Mouse (Mus musculus): ENCODE measurements around the gene Mcrip2.
"Not testable (repeated sequence)": the region's sequence is repeated elsewhere in the genome, so short reads cannot be mapped to it uniquely, and the experiment has no call there.

Mcrip2 gene

DNA sequence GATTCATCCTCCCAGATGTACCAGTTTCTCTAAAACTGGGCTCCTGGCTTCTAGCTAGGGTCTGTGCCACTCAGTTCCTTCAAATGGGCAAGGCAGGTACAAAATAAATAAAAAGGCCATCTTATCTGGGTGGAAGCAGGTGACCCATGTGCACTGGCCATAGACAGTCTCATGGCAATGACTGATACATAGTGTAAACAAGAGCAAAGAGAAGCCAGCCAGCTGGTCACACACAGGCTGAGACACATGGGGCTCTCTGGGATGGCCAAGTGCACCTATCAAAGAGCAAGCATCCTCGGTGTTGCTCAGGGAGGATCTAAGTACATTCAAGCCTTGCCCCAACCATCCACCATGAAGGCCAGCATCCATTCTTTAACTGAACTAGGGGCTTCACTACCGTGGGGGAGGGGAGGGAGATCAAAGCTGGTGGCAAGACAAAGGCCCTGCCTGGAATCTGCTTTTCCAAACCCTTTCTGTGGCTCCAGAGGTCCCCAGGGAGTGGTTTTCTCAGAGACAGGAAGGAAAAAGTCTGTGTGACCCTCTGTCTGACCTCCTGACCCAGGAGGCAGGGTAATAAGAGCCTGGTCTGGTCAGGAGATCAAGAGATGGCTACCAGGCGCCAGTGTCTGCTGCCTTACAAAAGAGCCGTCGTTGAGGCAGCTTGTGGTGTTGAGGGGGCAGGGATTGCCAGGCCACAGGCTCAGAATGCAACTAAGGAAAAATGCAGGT, 12.5 kb upstream of the Mcrip2 start:
- no peak for DNase-seq (ENCODE audit: extremely low read depth, low read depth)

DNA sequence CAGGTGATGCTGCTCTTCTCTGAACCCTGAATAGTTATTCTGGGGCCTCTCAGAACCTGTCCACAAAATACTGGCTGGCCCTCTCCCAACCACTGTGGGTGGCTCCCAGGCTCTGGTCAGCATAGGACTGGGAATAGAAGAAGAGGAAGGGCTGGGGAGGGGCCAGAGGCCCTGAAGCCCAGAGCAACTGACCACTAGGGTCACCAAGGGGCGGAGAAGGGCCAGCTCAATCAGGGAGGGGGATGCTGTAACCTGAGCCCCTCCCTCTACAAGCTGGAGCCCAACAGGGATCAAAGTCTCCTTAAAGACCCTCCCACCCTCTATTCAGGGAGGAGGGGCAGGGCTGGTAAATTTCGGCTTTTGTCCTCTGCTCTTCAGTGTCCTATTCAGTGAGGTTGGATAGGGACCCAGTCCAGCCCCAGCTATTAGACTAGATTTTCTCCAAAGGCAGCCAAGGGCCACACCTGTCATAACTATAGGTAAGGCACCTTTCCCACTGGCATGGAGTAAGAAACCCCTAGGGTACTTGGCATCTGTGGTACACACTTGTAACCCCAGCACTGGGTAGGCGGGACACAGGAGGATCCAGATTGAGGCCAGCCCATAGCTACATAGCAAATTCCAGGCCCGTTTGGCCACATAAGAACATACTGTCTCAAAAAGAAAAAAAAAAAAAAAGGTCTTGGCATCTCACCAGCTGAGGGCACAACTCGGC, 11.8 kb upstream of the Mcrip2 start, which contains the start of gene Wfikkn1:
Gene Wfikkn1 (minus strand): TSS at position 663 of the 715 bp plus-strand sequence.
- DNase-seq (ENCODE audit: extremely low read depth, low read depth), result no peak

DNA sequence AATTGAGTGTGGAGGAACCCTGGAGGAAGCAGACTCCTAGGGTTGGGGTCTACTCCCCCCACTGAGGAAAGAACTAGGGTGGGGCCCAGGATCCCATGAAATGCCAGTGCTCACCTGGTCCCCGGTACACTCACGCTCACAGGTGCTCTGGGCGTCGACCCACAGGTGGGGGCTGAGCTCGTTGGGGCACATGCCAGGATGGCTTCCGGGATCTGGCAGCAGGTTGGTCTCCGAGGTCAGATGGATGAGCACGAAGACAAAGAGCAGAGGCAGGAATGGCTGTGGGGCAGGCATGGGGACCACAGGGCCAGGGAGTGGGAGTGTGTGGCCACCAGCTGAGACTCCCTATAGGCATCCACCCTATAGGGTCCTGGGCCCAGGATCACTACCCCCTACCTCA, 11.2 kb upstream of the Mcrip2 start:
- no peak for DNase-seq (ENCODE audit: extremely low read depth, low read depth)

DNA sequence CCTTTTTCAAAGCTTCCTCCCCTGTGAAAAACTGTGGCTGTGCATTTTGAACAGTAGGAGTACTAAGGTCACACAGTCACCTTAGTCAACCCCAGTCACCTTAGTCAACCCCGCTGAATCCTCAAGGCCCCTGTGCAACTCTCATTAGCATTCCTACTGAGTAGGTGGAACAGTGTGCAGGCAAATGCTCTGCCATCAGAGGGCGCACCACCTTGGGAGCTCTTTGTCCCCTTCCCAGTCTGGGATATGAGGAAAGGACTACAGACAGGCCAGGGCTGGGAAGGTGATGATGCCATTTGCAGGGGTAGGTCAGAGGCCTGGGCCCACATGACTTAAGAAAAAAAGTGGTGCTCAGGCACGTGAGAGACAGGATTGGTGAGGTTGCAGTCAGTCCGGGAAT, 10.7 kb upstream of the Mcrip2 start:
- no peak for DNase-seq (ENCODE audit: extremely low read depth, low read depth)

DNA sequence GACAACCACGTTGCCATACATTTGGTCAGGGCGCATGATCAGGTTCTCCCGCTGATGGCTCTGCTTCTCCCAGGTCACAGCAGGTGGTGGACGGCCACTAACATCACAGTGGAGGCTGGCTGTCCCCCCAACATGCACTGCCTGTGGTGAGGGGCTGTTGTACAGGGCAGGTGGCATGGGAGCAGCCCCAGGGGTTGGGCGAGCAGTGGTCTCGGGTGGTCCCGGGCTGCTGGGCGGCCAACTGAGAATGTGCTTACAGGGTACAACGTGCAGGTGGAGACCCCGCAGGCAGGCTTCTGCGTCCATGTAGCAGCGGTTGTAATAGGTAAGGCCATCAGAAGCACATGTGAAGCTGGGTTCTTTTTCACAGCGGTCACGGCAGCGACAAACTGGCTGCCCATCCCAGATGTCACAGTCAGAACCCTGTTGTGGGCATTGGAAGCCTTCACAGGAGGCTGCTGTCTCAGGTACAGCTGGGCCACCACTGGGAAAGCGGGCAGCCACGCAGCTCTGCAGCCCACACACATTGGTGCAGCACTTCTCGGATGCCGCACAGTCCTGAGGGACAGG, 10.1 kb upstream of the Mcrip2 start:
- no peak for DNase-seq (ENCODE audit: extremely low read depth, low read depth)

DNA sequence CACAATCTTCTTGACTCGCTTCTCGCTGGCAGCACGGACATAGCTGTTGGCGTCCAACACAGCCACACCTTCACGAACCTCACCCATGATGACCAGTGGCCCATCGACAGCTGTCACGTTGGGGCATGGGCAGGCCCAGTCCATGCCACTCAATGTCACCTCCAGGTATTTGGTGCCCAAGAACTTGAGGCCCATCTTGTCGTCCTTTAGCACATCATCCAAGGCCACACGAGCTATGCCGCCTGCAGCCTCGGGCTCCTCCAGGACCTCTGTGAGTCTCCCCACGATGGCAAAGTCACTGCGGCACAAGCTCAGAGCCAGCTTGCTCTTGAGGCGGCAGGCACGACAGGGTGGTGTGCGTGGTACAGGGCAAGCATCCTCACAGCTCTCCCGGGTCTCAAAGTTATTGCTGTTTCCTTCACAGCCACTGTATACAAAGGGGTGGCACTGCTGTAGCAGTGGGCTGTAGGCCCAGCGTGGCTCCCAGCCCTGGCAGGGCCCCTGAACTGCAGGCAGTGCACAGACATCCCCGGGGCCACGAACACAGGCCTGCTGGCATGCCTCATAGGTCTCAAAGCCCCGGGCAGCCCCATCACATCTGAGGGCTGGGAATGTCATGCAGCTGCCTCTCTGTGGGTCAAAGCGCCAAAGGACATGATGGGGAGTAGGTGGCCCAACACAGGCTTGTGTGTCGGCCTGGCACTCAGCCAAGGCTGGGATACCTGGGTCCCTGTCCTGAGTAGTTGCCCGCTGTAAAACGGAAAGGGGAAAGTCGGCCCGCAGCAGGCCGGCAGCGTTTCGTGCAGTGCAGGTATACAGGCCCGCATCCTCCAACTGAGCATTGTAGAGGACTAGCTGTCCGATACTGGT, 9.4 kb upstream of the Mcrip2 start:
- DNase-seq (ENCODE audit: extremely low read depth, low read depth), result no peak

DNA sequence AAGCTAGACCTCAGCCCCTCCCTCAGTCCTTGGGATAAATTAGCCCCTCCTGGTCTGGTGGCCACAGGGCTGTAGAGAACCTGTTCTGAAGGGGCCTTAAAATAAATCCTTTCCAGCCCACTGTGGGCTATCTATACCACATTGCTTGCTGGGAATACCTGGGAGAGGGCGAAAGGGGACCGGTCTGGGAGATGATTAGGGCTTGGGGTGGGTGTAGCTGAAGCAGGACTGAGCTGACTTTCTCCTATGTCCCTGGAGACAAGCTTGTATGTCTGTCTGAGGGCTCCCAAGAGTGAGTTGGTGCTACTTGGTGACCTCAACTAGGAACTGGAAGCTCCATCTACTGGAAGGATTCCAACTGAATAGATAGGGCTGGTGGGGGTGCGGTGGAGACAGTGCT, 8.5 kb upstream of the Mcrip2 start:
- no peak for DNase-seq (ENCODE audit: extremely low read depth, low read depth)

DNA sequence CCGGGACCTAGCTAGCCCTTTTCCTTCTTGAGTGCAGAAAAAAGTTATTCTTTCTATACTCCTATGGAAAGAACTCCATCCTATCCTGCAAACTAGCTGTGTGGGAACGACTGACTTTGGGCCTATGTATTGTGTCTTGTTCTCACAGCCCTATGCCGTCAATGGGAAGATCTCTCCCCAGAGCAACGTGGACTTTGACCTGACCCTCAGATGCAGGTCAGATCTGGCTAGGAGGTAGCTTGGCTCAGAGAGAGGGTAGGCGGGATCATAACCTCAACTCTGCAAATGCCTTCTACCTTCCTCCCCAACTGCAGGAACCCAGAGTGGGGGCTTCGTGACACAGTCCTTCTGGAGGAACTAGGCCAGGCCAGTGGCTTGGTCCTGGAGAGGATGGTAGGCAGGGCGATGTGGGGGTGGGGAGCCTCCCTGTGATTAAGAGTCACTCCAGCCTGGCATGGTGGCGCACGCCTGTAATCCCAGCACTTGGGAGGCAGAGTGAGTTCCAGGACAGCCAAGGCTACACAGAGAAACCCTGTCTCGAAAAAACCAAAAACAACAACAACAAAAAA, 7.9 kb upstream of the Mcrip2 start:
- no peak for DNase-seq (ENCODE audit: extremely low read depth, low read depth)

DNA sequence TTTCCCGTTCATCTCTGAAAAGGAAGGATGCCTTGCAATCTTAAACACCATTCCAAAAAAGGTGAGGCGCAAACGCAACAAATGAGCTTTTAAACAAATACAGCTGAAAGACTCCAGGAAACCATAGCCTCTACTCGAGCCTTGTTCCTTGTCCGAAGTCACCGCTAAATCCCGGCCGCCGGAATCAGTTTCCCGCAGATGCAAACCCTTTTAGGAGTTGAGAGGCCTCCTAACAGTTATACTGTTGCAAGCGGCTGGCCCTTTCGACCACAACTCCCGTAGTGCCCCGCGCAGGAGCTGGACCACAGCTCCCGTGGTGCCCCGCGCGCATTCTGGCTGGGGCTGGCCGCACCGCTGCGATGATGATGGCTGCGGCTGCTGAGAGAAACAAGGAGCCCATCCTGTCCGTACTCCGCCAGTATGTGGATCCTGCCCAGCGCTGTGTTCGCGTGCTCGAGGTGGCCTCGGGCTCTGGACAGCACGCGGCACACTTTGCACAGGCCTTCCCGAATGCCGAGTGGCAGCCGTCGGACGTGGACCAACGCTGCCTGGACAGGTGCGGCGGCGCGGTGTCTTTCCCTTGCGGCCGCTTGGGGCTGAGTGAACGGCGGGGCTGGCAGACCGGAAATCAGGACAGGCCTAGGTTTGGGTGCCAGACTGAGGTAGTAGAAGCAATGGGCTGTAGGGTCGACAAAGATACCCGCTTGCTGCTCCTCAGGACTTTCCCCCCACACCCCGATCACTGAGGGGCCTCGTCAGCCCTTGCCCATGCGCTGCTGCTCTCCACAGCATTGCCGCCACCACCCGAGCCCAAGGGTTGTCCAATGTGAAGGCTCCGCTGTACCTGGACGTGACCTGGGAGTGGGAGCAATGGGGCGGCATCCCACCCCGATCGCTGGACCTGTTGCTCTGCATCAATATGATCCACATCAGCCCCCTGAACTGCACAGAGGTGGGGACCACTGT, 6.9 kb upstream of the Mcrip2 start:
- DNase-seq (ENCODE audit: extremely low read depth, low read depth), result peak; percentile 71

DNA sequence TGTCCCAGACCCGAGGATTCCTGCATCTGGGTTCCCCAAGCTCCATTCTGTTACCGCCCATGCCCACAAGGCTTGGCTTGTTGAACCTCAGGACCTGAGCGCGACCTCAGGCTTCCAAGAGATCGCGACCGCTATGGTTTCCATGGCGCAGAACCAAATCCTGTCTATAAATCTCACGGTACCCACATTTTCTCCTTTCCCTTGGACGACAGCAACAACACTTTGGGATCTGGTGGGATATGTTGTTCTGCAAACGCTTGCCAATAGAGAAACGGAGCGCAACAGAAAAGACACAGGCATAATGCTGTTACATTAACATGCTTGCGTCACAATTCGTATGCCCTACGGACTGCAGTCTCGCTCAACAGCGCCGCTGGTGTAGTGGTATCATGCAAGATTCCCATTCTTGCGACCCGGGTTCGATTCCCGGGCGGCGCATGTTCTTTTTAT, 6.2 kb upstream of the Mcrip2 start, which contains the start of gene Mettl26:
Gene Mettl26 (plus strand): TSS at position 354 of the 450 bp plus-strand sequence.
- DNase-seq (ENCODE audit: extremely low read depth, low read depth), result peak; percentile 77

DNA sequence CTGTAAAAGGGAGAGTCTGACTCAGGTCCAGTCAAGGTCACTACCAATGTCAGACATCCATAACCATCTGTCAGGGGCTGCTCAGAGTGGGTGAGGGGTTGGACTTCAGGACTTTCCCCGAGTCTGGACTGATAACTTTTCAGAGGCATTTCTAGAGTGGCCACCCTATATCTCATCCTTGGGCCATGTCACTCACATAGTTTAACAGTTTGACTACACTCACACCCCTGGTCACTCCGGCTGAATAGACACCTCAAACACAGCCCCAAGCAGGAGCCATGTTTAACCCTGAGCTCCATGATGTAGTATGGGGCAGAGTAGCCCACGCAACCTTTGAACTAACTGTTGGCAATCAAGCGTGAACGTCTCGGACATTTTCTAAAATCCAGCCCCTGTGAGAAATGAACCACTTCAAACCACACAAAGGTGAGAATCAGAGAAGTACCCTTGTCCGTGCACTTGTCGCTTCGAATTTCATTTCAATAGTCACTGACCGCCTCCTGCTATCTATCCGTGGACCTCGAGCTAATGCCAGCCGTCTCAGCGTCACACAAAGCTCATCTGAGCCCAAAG, 5.7 kb upstream of the Mcrip2 start:
- DNase-seq (ENCODE audit: extremely low read depth, low read depth), result peak; percentile 12

DNA sequence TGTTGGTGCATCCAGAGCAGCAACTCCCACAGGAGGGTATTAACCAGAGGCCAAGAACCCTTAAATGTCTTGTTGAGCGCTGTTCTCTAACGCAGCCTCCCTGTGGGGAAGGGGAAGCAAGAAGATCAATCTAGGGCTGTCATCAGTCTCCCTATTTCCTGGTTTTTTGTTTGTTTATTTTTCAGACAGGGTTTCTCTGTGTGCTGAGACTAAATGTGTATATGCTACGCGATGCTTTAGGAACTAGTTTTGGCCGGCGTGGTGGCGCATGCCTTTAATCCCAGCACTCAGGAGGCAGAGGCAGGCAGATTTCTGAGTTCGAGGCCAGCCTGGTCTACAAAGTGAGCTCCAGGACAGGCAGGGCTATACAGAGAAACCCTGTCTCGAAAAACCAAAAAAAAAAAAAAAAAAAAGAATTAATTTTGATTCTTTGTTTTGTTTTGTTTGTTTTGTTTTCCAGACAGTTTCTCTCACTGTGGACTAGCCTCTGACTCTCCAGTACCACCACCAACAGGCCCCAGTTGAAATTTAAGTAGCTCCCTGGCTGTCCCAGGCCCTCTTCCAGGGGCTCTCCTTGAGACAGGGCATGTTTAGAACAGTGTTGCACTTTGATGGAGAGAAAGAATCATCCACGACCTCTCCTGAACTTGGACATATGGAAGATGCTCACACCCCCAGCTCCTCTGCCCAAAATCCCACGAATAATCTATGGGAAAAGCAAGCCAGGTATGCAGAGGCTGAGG, 5.0 kb upstream of the Mcrip2 start:
- DNase-seq (ENCODE audit: extremely low read depth, low read depth), result peak; percentile 53

DNA sequence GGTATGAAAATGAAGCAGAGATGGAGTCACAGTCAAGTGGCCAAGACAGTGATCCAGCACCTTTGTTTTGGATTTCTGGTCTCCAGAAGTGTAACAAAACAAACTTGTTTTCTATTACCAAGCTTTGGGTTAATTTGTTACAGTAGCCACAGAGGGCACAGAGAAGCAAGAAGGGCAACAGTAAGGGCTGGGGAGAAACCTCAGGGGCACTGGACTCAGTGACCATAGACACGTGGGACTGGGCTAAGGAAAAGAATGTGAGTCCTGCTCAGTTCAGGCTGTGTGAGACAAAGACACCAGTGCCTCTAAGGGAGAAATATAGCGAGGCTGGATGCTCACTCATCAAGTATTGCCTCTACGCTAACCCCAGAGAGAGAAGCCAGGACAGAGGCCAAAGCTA, 4.1 kb upstream of the Mcrip2 start:
- no peak for DNase-seq (ENCODE audit: extremely low read depth, low read depth)

DNA sequence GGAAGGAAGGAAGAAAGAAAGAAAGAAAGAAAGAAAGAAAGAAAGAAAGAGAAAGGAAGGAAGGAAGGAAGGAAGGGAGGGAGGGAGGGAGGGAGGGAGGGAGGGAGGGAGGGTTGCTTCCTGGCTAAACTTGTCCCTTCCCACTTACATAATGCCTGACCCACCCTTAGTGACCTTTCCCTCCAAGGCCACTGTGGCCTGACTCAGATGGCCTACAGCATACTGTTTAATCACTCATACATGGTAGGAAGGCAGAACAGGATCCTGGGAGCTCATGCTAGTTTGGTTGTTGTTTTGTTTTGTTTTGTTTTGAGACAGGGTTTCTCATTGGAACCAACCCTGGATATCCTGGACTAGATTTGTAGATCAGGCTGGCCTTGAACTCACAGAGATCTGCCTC, 3.0 kb upstream of the Mcrip2 start:
- not testable (repeated sequence) for DNase-seq (ENCODE audit: extremely low read depth, low read depth)

DNA sequence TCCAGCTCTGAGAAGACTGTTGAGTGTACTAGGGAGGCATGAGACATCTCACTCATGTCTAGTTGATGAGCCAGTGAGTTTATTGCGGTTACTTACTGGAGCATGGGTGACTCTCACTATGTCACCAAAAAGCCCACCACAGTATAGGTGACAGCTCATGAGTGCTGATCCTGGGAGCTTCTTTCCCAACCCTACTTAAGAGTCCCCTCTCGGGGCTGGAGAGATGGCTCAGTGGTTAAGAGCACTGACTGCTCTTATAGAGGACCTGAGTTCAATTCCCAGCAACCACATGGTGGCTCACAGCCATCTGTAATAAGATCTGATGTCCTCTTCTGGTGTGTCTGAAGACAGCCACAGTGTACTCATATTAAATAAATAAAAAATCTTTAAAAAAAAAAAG, 1.4 kb upstream of the Mcrip2 start:
- no peak for DNase-seq (ENCODE audit: extremely low read depth, low read depth)

DNA sequence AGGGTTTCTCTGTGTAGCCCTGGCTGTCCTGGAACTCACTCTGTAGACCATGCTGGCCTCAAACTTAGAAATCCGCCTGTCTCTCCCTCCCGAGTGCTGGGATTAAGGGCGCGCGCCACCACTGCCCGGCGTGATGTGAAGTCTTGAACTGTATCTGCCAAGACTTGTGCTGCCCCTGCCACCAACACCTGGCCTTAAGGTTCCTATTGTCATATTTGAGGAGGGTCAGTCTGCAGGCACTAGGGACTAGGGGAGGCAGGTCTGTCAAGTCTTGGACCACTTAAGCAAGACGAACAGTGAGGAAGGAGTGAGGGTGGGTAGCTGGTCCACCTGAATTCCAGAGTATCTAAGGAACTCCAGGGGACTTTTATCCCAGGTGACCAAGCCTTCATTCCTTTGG, 934 bp upstream of the Mcrip2 start:
- DNase-seq (ENCODE audit: extremely low read depth, low read depth), result no peak

DNA sequence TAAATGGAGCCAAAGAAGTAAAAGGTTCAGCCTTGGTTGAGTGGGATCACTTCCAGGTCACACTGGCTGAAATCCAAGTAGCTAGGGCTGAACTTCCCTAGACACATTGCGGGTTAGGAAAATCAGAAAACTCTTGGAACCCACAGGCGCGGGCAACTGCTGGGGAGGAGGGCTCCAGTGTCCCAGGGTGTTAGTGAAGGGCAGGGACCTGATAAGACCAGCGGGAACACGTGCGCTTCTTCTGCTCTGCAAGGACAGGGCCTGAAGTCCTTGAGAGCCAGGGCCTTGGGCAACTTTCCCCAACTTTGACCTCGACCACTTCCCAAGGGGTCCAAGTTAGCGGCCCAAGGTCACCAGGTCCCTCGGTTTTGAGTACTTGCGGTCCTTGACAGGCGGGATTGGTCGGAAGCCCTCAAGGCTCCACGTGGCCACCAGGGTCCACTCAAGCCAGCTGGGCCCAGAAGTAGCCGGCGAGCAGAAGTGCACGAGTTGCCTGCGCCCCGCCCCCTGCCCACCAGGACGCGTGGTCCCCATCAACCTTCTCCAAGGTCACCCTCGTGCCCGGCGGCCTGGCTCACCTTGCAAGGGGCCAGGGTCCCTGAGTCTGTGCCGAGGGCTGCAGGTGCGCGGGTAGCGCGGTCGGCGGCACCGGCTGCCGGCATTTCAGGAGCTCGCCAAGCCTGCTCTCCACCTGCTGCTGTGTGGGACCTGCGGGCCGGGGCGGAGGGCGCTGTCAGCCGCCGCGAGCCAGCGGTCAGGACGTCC, 546 bp downstream of the Mcrip2 start:
- DNase-seq (ENCODE audit: extremely low read depth, low read depth), result no peak

DNA sequence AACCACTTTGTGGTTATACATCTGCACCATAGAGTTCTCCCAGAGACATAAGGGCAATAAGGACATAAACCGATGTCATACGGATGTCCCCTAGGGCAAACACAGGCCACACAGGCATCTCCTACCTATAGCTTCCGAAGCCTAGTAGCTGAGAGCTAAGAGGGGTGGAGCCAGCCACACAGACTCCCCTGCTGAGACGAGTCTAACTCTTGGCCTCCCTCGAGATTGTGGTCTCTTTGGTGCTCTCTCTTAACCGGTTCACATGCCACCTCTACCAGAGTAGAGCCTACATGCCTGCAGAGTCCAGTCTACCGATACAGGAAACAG, 1.1 kb downstream of the Mcrip2 start:
- no peak for DNase-seq (ENCODE audit: extremely low read depth, low read depth)

All from MEL-GATA-1-ER (cell line).